Mouse (Mus musculus): ENCODE results near the gene AY074887.

AY074887 gene

DNA sequence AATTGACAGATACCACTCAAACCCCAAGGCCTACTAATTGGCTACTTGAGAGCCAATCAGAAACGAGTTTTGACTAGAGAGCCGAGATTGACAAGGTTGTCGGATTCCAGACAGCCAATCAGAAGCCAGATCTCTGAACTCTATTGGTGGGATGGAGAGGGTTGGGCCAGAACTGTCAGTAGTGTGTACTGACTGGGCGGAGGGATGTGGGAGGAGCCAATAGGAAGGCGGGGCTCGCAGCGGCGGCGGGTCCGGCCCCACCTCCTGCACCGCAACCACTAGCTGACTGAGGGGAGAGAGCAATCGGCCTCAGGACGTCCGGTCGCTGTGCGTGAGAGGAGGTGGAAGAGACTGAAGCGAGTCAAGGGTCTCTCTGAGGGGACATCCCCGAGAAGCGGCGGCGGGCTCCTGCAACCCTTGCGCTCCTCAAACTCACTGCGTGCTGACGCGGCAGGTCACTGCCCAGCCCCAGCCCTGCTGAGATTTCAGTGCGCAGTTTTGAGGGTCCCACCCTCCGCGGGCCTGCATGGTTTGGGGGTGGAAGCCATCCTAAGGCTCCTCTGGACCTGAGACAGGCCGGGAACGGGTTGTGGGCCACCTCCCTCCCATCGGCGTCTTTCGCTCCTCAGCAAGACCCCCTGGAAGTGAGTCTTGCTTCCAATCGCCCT is 33.7 kb downstream of the AY074887 start, which contains the start of gene Hykk:
Hykk (plus strand) TSS at position 274 of the 668 bp plus-strand sequence.
- in situ Hi-C loops (cut with MboI, MseI) = loop anchor here in 1 of 2 experiments (25.0 kb wide), 1 partner anchor 1380 kb away; the partner anchor contains the start of genes Atm and Npat

DNA sequence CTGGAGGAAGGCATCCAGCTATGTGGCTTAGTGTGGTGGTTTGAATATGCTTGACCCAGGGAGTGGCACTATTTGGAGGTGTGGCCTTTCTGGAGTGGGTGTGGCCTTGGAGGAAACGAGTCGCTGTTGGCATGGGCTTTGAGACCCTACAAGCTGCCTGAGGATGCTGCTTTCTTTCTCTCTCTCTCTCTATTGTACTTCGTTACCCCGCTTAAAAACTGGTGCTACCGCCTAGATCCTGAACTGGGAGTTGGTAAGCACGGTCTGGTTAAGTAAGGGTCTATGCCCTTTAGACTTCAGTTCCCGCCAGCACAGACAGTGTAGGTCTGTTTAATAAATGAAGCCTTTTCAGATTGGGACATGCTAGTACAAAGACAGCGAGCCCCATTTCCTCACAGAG is 34.4 kb downstream of the AY074887 start:
- in situ Hi-C loops (cut with MboI, MseI) = loop anchor here in 1 of 2 experiments (25.0 kb wide), 1 partner anchor 1379 kb away; the partner anchor contains the start of genes Atm and Npat

DNA sequence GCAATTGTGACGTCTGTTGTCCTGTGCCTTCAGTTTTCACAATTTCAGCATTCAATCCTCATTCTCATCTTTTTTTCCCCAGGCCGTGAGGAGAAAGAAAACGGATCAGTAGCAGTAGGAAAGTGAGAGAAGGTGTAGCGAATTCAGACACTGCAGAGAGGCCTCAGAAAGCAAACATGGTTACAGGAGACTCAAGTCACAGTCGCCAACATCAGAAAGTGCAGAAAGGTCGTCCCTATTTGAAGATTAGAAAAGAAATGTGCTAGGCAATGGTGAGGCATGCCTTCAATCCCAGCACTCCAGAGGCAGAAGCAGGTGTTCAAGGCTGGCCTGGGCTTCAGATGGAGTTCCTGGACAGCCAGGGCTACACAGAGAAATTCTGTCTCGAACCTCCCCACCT is 35.2 kb downstream of the AY074887 start:
- in situ Hi-C loops (cut with MboI, MseI) = loop anchor here in 1 of 2 experiments (25.0 kb wide), 1 partner anchor 1378 kb away; the partner anchor contains the start of genes Atm and Npat

DNA sequence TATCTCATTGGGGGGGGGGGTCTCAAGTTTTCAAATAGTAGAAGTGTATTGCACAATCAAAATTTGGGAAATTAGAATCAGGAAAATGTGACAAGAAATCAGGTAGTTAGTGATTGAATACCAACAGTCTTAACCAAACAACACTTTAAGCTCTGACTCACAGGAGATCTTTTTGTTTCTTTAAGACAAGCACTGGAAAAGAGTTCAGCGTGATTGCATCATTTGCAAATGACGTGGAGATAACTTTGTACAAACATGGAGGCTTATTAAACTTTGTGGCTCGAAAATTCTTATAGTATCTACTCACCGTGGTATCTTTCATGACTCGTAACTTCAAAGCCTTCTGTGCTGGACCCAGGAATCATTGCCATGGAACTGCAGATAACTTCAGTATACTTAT is 41.4 kb downstream of the AY074887 start:
- in situ Hi-C loops (cut with MboI, MseI) = loop anchor here in 1 of 2 experiments (25.0 kb wide), 1 partner anchor 1372 kb away; the partner anchor contains the start of genes Atm and Npat

Measured in T-helper 17 cell (primary cell).